Mouse (Mus musculus) hindbrain, embryonic 16.5 days (tissue): ENCODE measurements around the gene Zfp69. TPM values are rescaled to one million over a fixed set of nuclear protein-coding genes. Genes with fewer than 3 reads are reported as not detected.

Experiments used
- ATAC-seq: fragments of 200-750 bp; cut with Nextera tagmentation; 2 replicates; pipeline ENCODE4 v1.8.0; 2017; ENCODE audit warnings: moderate TSS enrichment, moderate library complexity
- H3K27ac ChIP-seq: fragments of 300-500 bp; sonication (generic); 2 replicates; pipeline ENCODE4 v1.5.1; 2014; ENCODE audit warnings: low read depth, mild to moderate bottlenecking, control low read depth, low read length, moderate library complexity
- H3K27me3 ChIP-seq: fragments of 300-500 bp; sonication (generic); replicated peaks from 2 replicates; pipeline ENCODE4 v1.6.1; 2014; ENCODE audit warnings: low read length; ENCODE audit not compliant: control insufficient read depth, insufficient read depth
- H3K36me3 ChIP-seq: fragments of 300-500 bp; sonication (generic); 2 replicates; pipeline ENCODE4 v1.6.1; 2014; ENCODE audit warnings: mild to moderate bottlenecking, low read length, moderate library complexity, mixed read lengths; ENCODE audit not compliant: control insufficient read depth, insufficient read depth
- H3K4me1 ChIP-seq: fragments of 300-500 bp; sonication (generic); 2 replicates; pipeline ENCODE4 v1.6.1; 2014; ENCODE audit warnings: low read depth, low read length; ENCODE audit not compliant: control insufficient read depth, insufficient read depth
- H3K4me2 ChIP-seq: fragments of 300-500 bp; sonication (generic); 2 replicates; pipeline ENCODE4 v1.6.1; 2014; ENCODE audit warnings: mild to moderate bottlenecking, low read length, control low read depth, moderate library complexity
- H3K4me3 ChIP-seq: fragments of 300-500 bp; sonication (generic); 2 replicates; pipeline ENCODE4 v1.5.1; 2014; ENCODE audit warnings: mild to moderate bottlenecking, low read length, control low read depth, moderate library complexity
- H3K9ac ChIP-seq: fragments of 300-500 bp; sonication (generic); 2 replicates; pipeline ENCODE4 v1.6.1; 2014; ENCODE audit warnings: low read depth, mild to moderate bottlenecking, control low read depth, low read length, moderate library complexity
- H3K9me3 ChIP-seq: fragments of 300-500 bp; sonication (generic); 2 replicates; pipeline ENCODE4 v1.6.1; 2014; ENCODE audit warnings: mild to moderate bottlenecking, low read length, moderate library complexity; ENCODE audit not compliant: control insufficient read depth
- WGBS: fragments of 180-500 bp; shearing (Covaris S2); extraction: QIAGEN DNeasy Blood & Tissue Kit; methylation state at CpG from one replicate; pipeline ENCODE4 v1.1.7; 2014; 5-methylcytosine and 5-hydroxymethylcytosine counted together
- polyA plus RNA-seq: library from polyadenylated mRNA; unstranded; fragments of >200 nt; fragmentation: Nextera tagmentation; extraction: Ambion mirVana; gene quantifications from 2 replicates; pipeline ENCODE4 v1.2.1, GENCODE M21; 2015

The Zfp69 gene
- polyA plus RNA-seq, 1 experiment from 2014 or later: 6.3 TPM

DNA sequence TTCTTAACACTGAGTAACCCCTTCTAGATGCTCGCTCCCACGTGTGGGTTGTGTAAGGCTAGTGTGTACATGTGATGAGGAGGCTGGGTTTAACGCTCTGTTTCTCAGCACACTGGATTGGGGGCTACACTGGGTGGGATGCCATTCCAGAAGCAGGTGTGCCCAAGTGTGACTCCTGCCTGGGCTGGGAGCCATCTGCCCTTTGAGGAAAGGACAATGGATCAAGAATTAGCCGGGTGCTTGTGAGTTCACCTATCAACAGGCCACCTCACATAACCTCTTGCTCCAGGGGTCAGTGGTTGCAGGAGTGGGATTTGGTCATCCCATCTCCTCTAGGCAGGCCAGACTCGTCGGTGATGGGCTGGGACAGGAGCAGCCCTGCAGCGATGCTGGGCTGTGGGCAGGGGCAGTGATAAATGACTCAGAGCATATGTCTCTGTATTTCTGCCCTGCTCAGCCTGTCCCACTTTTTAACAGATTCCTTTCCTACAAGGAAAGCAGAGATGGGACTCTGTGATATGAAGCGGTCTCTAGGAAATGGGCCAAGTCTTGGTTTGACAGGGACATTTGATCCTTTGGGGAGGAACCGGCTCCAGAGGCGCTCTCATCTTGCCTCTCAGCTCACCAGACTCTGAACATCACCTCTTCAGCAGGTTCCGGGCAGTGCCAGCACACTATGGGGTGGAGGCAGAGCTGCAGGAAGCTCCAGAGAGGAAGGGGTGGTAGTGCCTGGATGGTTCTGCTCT is 57.7 kb downstream of the Zfp69 start:
- ATAC-seq: 0 out of 2 replicates have a peak, but pooled peaks have one; percentile 18
- no peaks in the 10 kb centered on the region for H3K27me3 ChIP-seq
- H3K4me1 ChIP-seq: no peaks in the 10 kb centered on the region
- H3K9me3 ChIP-seq: no peaks in the 10 kb centered on the region
- no peak overlapping the region for H3K4me3 ChIP-seq
- H3K27ac ChIP-seq: no peak overlapping the region
- no peaks in the 10 kb centered on the region for H3K36me3 ChIP-seq
- 71% methylated on average over 11 of the region's 11 CpGs for WGBS
- no peak overlapping the region for H3K4me2 ChIP-seq
- H3K9ac ChIP-seq: no peak overlapping the region

DNA sequence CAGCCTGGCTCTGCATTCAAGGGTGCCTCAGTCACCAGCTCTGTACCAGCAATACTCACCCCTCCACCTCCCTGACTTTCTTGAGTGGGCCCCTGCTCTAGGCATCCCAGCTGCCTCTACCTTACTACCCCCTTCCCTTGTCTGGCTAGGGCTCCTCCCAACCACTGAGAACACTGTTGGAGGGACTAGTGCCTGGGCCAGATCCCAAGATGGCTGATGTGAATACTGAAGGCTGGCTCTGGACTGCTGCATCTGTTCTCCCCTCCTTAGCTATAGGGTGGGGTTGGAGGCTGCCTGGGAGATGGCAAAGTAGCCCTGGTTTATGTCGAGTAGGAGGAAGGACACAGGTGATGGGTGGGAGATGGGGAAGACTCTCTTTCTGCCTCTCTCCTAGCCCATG is 59.0 kb downstream of the Zfp69 start:
- no peaks in the 10 kb centered on the region for H3K36me3 ChIP-seq
- WGBS: 50% methylated on average over 1 of the region's 1 CpGs
- H3K9me3 ChIP-seq: no peaks in the 10 kb centered on the region
- no peak overlapping the region for H3K27ac ChIP-seq
- no peaks in the 10 kb centered on the region for H3K27me3 ChIP-seq
- H3K4me2 ChIP-seq: no peak overlapping the region
- no peak overlapping the region for H3K9ac ChIP-seq
- 0 out of 2 replicates have a peak, but pooled peaks have one; percentile 15 for ATAC-seq
- H3K4me3 ChIP-seq: no peak overlapping the region
- no peaks in the 10 kb centered on the region for H3K4me1 ChIP-seq

DNA sequence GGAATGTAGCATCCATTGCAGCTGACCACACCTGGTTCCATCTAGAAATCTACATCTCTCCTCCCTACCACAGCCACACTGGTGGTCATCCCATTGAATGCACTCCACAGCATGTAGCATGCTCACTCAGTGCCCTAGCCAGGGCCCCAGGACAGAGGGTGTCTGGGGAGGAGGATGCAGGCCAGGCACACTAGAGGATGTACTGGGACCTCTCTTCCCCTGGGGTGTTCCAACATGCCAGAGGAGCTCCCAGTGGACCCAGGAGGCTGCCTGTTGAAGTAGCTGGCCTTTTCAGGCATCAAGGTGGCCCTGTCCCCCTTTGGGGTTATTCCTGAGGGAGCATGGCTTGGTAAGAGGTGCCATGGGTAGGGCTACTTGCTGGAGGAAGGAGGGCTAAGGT is 59.5 kb downstream of the Zfp69 start:
- no peak for ATAC-seq
- Histone ChIP-seq H3K9ac (no peak overlapping the region), H3K4me3 (no peak overlapping the region), H3K27me3 (no peaks in the 10 kb centered on the region), H3K36me3 (no peaks in the 10 kb centered on the region), H3K27ac (no peak overlapping the region), H3K9me3 (no peaks in the 10 kb centered on the region), H3K4me1 (no peaks in the 10 kb centered on the region), H3K4me2 (no peak overlapping the region)

GRCm38 (mm10) chr4:120890754-120891440 is 60.6 kb downstream of the Zfp69 start:
- H3K4me1 ChIP-seq: no peaks in the 10 kb centered on the region; the same call in 1 of the 2 replicates
- peak; percentile 35; the same call in 1 of the 2 replicates for ATAC-seq
- no peak overlapping the region for H3K27ac ChIP-seq
- no peaks in the 10 kb centered on the region for H3K36me3 ChIP-seq
- H3K4me3 ChIP-seq: no peak overlapping the region
- H3K9ac ChIP-seq: 0 out of 2 replicates have a peak overlapping the region, but pooled peaks have one; percentile 14
- H3K9me3 ChIP-seq: no peaks in the 10 kb centered on the region
- H3K4me2 ChIP-seq: no peak overlapping the region
- 56% methylated on average over 11 of the region's 11 CpGs for WGBS
- no peaks in the 10 kb centered on the region for H3K27me3 ChIP-seq

DNA sequence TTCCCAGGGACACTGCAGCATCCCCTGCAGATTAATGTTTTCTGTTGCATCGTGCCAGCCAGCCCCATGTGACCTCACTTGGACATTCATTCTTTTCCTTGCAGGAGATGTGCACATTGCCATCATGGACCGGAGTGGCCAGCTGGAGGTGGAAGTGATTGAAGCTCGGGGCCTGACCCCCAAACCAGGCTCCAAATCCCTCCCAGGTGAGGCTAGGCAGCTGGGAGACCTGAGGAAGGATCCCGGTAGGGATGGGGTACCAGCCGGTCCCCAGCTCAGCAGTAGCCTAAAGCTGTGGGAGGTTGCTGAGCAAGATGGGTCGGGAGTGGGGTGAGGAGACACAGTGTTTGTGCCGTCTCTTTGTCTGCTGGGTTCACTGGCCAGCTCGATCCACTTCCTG is 62.6 kb downstream of the Zfp69 start:
- no peak for ATAC-seq

GRCm38 (mm10) chr4:120887381-120888112 is 64.0 kb downstream of the Zfp69 start:
- no peak overlapping the region for H3K4me2 ChIP-seq
- no peak; the same call in 1 of the 2 replicates for ATAC-seq
- peaks cover 3% of the 10 kb centered on the region for H3K4me1 ChIP-seq
- no peak overlapping the region for H3K4me3 ChIP-seq
- no peaks in the 10 kb centered on the region for H3K9me3 ChIP-seq
- H3K36me3 ChIP-seq: no peaks in the 10 kb centered on the region
- H3K9ac ChIP-seq: no peak overlapping the region
- H3K27me3 ChIP-seq: no peaks in the 10 kb centered on the region
- 28% methylated on average over 8 of the region's 8 CpGs for WGBS
- H3K27ac ChIP-seq: no peak overlapping the region

More for the DNA sequence above, 62.6 kb downstream of the Zfp69 start:
- Histone ChIP-seq H3K4me2 (no peak overlapping the region), H3K27me3 (no peaks in the 10 kb centered on the region), H3K27ac (no peak overlapping the region), H3K9ac (no peak overlapping the region), H3K4me1 (no peaks in the 10 kb centered on the region; the same call in 1 of the 2 replicates), H3K4me3 (no peak overlapping the region), H3K36me3 (no peaks in the 10 kb centered on the region), H3K9me3 (no peaks in the 10 kb centered on the region)
- 70% methylated on average over 8 of the region's 8 CpGs for WGBS

- Histone ChIP-seq H3K4me2 (no peak overlapping the region), H3K4me1 (peaks cover 10% of the 10 kb centered on the region), H3K27ac (no peak overlapping the region), H3K36me3 (no peaks in the 10 kb centered on the region), H3K27me3 (no peaks in the 10 kb centered on the region), H3K9ac (no peak overlapping the region), H3K4me3 (no peak overlapping the region), H3K9me3 (no peaks in the 10 kb centered on the region)
- no peak for ATAC-seq
- 85% methylated on average over 5 of the region's 5 CpGs for WGBS
These were observed 64.7 kb downstream of the Zfp69 start for GRCm38 (mm10) chr4:120886811-120887210.

- Histone ChIP-seq H3K27ac (no peak overlapping the region), H3K4me1 (peaks cover 11% of the 10 kb centered on the region), H3K36me3 (no peaks in the 10 kb centered on the region), H3K4me3 (no peak overlapping the region), H3K27me3 (no peaks in the 10 kb centered on the region), H3K9ac (no peak overlapping the region), H3K4me2 (no peak overlapping the region), H3K9me3 (no peaks in the 10 kb centered on the region)
- WGBS: 24% methylated on average over 4 of the region's 4 CpGs
- ATAC-seq: no peak
These were observed 65.4 kb downstream of the Zfp69 start for GRCm38 (mm10) chr4:120886131-120886530.
